Mouse (Mus musculus): ENCODE data around the gene Cdh6. TPM values are rescaled to one million over a fixed set of nuclear protein-coding genes. Genes with fewer than 3 reads are reported as not detected.

Cdh6 gene
- 21.5 TPM for polyA plus RNA-seq (2014; fragmentation: Illumina TruSeq; extraction: RNeasy Lipid Tissue Mini Kit (QIAGEN cat#74804); ENCODE audit: low read depth, low replicate concordance)

GRCm38 (mm10) chr15:13173071-13173778 is at the start of gene Cdh6:
Gene Cdh6, minus strand, starts transcription at chr15:13173675.

All from kidney, adult 10 weeks (tissue).